Mouse (Mus musculus) cerebellum, postnatal 25 days (tissue): Measurements from ENCODE around the gene Sync.

Source experiments
- DNase-seq, 2 experiments: peaks; one replicate each; pipeline ENCODE4 v3.0.0; 2021; ENCODE audit warnings: mixed read lengths in 2 of 2

Sync gene

DNA sequence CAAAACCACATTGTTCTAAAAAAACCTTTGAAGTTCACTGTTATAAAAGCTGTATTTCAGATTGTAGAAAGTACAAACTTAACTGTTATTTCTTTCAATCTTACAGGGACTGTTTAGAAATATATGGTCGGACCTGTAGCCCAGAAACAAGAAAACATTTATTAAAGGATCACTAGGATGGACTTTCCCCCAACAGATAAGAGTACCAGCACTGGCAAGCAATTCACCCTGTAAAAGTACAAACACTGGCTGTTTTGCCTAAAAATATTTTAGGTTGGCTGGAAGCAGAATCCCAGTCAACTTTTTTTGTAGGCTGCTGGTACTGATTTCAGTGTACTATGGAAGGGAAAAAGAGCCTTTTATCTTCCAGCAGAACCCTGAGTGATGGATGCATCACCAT is 20.5 kb downstream of the Sync start:
- no peak for DNase-seq

DNA sequence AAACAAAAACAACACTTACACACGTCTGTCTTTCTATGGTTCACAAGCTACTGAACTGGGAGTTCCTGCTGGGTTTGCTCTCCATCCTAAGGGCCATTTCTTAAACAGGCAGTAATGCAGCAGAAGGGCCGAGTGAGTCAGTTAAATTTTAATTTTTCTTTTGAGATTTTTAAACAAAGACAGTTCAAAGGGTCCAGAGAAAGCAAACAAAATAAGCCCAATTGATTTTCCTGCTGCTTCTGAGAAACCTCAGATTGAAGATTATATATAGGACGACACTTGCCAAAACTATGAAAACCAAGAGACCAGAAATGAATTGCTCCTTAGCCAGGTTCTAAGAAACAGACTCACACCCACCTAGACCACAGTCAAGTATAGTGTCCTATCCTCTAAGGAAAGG is 26.5 kb downstream of the Sync start:
- no peak for DNase-seq

DNA sequence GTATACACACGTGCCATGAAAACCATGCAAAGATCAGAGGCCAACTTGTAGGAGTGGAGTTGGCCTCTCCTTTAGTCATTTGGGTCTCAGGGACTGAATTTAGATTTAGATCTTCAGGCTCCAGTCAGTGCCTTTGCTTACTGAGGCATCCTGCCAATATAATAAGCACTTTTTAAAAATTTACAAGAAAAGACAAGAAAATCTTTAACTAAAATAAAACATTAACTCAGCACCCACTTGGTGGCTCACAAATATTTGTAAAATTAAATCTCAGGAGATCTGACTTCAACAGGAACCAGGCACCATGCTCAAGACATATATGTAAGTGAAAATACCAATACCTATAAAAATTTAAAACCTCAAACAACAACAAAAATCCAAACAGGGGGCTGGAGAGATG is 33.5 kb downstream of the Sync start:
- DNase-seq = no peak

DNA sequence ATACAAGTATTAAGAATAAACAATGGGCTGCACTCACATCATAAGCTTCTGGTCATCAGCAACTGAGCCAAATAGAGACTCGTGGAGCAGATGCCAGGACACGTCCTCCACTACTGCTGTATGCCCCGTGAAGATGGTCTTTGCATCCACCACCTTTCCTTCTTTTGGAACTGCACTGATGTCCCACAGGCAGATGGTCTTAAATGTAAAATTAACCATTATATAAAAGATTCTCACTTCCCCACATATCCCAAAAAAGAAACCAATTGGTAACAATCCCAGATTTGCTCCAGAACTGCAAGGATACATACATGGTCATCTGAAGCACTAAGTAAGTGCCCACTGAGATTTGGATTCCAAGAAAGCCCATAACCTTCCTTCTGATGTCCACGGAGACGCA is 34.6 kb downstream of the Sync start:
- no peak for DNase-seq

DNA sequence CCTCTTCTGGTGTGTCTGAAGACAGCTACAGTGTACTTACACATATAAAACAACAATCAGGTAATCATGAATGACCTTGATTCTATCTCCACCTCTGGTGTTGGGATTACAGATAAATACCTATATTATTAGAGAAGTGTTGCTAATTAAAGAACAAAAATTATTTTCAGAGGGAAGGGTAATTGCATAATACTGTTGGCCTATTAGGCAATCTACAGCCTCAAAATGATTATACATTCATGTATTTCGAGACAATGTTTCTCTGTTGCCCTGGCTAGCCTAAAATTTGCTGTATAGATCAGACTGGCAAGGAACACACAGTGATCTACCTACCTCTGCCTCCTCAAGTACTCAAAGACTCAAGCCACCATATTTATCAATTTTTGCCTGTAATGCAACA is 36.1 kb downstream of the Sync start:
- no peak for DNase-seq

DNA sequence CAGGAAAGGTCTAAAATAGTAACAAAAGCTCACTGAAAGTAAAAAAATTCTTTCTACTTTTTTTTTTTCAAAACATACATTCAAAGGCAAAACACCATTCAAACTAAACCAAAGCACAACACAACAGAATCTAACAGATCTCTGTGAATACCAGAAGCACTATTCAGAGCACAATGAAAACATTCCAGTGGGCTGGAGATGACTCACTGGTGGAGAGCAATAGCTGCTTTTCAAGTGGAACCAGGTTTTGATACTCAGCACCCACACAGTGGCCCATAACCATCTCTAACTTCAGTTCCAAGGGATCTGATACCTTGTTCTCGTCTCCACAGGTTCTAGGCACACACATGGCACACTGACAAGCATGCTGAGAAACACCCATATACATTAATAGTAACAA is 37.3 kb downstream of the Sync start:
- DNase-seq = no peak

DNA sequence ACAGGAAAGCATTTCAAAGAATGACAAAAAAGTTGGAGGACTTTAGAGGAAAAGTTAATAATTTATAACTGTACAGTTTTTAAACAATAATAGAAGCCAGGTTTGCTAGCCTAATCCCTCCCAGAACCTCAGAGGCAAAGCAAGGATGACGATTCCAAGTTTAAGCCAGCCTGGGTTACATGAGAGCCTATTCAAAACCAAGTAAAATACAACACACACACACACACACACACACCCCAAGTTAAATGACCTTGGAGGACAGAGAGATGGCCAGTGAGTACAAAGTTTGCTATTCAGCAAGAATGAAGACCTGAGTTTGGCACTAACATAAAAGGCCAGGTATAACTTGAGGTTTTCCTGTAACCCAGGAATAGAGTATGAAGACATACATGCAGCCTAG is 38.8 kb downstream of the Sync start:
- no peak for DNase-seq

DNA sequence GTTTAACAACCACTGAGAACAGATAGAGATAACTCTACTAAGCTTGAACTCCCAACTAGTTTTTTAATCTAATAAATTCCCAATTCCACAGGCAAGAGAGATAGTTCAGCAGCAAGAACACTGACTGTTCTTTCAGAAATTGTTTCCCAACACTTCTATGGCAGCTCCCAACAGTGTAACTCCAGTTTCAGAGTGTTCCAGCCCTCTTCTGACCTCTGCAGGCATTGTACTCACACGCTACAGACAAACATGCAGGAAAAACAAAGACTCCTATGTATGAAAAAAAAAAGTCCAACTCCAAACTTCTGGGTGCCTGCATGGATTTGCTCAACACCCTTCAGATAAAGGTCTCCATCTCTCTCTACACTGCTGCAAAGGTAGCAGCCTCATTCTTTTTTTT is 45.4 kb downstream of the Sync start:
- DNase-seq = no peak

DNA sequence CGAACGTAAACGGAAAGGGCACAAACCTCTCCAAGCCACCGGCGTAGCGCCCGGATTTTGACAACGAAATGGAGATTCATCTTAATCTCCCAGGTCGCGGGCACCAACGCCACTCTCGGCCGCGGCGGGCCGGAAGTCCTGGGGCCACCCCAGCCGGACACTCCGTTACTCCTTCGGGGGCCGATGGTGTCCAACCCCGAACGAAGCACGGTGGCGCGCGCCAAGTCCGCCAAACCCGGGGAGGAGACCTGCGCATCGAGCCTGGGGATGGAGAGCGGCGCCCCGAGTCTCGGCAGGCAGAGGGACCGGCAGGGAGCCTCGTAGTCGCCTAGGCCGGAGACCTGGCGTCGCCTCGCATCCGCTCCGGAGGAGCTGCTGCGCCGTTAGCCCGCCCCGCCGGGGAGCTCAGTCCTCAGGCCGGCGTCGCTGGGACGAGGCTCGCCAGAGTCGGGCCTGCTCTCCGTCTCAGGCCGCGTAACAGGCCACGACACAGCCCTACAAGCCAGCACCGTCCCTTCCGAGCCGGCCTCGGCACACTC is 47.3 kb downstream of the Sync start:
- no peak for DNase-seq

DNA sequence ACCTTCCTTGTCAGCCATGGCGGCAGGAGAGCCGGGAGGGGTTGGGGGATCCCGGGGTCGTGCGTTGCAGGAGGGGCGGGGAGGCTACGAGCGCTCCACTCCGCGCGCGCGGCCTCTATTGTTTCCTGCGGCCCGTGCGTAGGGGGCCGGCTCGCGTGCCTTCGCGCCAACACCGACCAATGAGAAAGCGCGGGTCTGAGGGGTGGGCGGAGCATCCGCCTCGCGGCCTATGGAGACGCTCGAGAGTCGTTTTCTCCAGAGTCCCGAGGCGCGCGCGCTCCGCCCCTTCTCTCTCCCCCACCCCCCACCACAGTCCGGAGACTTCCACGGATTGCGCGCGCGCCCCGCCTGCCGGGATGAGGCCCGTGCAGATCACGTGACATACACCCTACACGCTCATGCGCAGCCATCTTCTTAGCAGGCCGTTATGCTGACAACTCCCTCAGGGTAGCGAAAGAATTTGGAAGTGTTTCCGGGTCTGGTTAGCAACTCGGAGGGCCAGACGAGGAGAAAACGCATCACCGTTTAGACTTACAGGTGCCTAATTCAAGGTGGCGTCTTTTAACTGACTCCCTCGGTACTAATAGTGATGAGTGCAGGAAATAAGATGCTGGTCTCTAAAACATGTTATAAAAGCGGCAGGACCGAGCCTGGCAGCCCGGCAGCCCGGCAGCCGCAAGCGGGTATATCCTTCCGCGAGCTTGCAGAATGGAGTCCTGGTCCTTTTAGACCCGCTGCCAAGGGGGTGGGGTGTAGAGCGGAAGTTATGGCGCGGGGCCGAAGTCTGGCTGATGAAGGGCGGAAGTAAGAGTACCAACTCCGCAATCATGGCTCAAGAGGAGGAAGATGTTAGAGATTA is 48.0 kb downstream of the Sync start, which contains the start of the genes Rbbp4 and Zbtb8os:
Gene Rbbp4 (minus strand): TSS at position 155 of the 859 bp plus-strand sequence.
Gene Zbtb8os (plus strand): TSS at position 480 of the 859 bp plus-strand sequence.
- DNase-seq = peak; percentile 96 to 98

DNA sequence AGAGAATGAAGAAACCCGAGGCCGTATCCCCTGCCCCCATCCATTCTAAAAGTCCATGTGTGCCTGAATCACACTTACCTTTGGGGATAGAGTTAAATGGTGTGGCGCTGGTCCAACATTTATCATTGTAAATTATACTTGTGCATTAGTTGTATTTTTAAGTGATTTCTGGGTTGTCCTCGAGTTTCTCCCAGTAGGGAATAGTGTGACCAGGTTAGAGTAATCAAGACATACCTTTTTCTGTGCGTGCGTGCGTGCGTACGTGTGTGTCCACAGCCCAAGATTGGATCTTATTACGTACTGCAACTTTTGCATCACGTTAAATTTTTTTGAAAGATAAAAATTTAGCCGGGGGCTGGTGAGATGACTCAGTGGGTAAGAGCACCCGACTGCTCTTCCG is 48.9 kb downstream of the Sync start:
- no peak for DNase-seq

DNA sequence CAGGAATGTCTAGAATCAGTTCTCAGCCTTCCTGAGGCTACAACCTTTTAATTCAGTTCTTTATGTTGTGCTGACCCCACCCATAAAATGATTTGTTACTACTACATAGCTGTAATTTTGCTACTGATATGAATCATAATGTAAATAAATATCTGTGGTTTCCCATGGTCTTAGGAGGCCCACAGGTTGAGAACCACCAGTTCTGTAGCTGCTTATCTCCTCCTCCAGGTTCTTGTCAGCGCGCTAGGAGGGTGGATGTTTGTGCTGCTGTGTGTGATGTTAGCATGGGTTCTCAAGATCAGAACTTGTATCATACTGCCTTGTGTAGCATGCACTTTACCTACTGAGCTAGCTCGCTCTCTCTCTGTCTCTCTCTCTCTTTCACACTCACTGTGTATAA is 52.3 kb downstream of the Sync start:
- no peak for DNase-seq

DNA sequence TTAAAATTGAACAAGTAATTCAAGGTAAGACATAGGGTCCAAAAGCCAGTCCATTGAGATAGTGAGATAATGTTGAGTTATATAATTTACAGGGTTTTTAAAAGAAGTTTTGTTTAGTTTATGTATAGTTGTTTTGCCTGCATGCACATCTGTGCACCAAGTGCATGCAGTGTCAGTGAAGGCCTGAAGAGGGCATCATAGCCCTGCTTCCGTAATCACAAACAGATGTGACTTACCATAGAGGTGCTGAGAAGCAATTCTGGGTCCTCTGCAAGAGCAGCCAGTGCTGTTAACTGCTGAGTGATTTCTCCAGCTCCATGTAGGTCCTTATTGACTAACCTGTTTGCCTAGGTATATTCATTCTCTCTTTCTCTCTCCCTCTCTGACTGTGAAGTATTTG is 54.5 kb downstream of the Sync start:
- no peak for DNase-seq

DNA sequence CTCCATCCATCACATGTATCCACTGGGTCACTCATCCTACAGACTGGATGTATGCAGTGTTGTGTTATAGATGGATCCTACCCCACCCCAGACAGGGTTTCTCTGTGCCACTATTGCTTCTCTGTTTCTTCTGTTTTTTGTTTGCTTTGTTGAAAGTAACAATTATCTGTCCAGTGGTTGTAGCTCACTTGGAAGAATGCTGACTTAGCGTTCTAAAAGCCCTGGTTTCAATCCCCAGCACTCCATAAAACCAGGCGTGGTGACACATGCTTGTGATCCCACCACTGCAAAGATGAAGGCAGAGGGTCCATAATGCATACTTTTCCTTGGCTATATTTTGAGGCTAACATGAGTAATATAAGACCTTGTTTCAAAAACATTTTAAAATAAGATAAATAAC is 55.3 kb downstream of the Sync start:
- DNase-seq = no peak

DNA sequence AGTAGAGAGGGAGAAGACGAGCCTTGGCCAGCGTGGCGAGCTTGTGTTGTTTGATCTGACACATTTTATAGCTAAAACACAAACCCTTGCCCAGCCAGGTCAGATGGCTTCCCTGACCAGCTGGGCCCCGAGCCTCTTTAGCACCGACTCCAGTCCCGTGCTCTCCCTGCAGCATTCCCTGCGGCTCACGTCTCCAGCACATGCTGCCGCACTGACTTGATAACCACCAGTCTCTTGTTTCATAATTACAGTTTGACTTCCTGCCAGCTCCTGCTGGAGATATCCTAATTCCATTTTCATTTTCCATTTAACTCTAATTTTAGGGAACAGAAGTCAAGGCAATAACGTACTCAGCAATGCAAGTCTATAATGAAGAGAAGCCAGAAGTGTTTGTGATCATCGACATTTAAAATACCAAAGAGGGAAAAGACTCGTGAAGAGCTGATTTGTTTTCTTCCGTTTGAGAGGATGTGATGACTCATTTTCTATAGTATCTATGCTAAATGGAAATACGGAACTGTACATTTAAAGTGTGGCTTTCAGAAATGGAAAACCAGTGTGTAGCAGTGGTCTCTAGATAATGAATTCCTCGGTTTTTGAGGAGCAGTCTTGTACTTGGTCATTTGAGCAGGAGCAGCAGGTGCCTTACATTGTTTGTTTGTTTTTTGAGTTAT is 59.2 kb downstream of the Sync start:
- peak; percentile 15 to 36 for DNase-seq

DNA sequence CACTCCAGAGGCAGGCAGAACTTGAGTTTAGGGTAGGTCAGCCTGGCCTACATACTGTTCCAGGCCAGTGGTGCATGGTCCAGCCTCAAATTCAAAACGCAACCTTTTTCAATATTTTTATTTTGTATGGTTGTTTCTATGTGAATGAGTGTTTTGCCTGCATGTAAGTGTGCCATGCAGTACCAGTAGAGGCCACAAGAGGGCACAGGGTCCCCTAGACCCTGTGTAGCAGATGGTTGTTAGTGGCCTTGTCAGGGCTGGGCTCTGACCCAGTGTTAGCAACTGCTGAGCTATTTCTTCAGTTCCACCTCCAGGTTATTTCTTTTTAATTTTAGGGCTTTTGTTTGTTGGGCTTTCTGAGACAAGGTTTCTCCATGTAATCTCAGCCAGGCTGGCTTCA is 63.2 kb downstream of the Sync start:
- DNase-seq = peak; percentile 81 to 91

DNA sequence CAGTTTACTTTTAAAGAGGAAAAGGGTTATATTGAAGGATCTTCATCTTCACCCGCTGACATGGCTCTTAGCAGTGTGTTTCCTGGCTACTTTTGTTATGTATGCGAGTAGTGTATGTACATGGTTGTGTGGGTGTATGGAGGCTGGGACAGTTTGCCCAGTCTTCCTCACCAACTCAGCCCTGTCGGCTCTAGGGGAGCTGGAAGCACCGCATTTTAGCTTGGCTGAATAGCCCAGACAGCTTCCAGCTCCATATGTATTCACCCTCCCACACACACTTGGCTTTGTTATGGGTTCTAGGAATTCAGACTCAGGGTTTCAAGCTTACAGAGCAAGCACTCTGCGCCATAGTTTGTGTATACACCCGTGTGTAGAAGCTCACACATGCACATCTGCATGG is 63.7 kb downstream of the Sync start:
- peak in 1 of 2 experiments; percentile 20 for DNase-seq

DNA sequence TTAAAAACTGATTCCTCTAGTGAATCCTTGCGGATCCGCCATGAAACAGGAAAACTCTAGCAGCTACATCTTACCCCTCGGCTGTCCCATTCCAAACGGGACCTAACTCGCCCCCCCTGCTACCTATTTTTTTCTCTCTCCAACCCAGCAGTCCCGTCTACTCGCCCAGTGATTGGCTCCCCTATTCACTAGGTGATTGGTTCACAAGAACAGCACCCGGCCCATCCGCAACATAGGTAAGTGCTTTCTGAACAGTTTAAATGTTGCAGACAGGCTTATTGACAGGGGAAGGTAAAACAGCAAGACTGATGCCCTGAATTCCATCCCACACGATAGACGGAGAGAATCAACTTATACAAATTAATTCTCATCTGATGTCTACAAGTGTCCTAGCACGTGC is 65.8 kb downstream of the Sync start:
- no peak for DNase-seq

DNA sequence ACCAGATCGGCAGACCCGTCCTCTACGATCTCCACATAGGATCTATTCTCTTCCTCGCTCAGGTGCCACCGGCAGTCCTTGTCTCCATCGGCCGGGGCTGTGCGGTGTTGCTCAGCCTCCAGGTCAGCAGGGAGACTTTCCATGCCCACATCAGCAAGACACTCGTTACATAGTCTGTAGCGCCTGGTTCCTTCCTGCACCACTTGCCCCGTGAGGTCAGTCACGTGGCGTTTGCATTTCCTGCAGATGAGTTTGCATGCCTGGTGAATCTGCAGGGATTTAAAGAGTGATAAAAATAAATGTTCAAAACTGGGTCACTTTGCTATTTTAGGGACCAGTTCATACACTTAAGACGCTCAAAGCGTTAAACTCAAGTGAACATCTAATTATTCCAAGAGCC is 66.8 kb downstream of the Sync start:
- DNase-seq = no peak

DNA sequence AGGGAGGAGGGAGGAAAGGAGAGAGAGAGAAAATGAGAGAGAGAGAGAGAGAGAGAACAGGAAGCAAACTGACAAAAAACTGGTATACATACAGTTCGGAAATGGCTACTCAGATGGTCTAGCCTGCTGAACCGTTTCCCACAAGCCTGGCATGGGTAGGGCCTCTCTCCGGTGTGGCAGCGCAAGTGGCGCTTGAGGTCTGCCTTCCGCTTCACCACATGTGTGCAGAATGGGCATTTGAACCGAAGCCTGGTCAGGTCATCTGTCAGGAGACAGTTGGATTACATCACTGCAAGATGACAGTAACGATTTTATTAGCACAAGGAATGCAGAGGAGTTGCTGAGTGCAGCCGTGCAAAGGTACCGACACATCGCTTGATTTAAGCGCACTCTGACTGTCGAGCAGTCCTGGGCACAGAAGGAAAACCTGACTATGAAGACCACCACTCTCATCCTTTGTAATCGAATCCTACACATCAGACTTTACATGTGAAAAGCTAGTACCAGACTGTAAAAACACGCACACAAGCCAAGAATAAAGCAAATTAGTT is 70.3 kb downstream of the Sync start:
- DNase-seq = no peak
